Mouse (Mus musculus): ENCODE measurements around the gene Sirt3.

GRCm38 (mm10) chr7:140903212-140903611 is 21.1 kb upstream of the Sirt3 start:
- TF ChIP-seq CTCF (IDR thresholded peaks at IDR 0.05; ENCODE audit: low read depth) (peak; percentile 96), EP300 (IDR thresholded peaks at IDR 0.05; ENCODE audit: low read depth) (no peak)

Measured in liver, postnatal 0 days (tissue).